Comparison of ENCODE assay signal across 21 mouse cellular contexts in the genomic region with DNA sequence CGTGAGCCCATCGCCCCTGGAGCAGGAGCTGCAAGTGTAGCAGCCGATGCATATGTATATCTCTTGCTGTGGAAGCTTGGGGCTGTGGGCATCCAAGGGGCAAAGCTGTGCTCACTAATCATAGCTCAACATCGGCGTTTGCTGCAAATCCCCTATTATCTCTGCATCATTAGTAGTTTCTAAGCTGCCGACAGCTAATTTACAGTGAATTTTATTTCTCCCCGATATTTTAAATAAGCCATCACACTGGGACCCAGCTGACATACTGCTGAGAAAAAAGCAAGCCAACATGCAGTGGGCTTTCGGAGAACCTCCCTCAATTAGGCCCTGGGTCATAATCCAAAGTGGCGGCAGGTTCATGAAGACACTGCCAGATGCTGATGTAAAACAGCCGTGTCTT.
DNase-seq lines count a peak whose midpoint lies in the region; ATAC-seq lines count a peak whose summit lies in the region.
"Had no signal": no experiment of that assay in that cellular context is flagged by ENCODE, and none has a peak within 500 bp of the region (broad histone marks: within the 10 kb centered on the region; RNA-seq: fewer than 3 reads in every experiment).

No protein-coding gene starts in this region.

- peak overlapping the region; percentile 29; the same call in 1 of the 2 replicates for H3K27ac ChIP-seq in forebrain, embryonic 15.5 days (replicated peaks)
- H3K27ac ChIP-seq in forebrain, embryonic 16.5 days (ENCODE audit: low read length), result no peak overlapping the region
- H3K27ac ChIP-seq in midbrain, embryonic 13.5 days, result peak overlapping the region; percentile 40
- no peak overlapping the region for H3K27ac ChIP-seq in midbrain, embryonic 11.5 days (ENCODE audit: low read depth, low read length)
- H3K27ac ChIP-seq: embryonic facial prominence, embryonic 10.5 days; heart, adult 2 months; heart, embryonic 15.5 days; hindbrain, embryonic 12.5 days; intestine, embryonic 15.5 days had no signal

- WGBS in forebrain, embryonic 15.5 days, result 23% methylated on average over 10 of the region's 10 CpGs
- 27% methylated on average over 10 of the region's 10 CpGs for WGBS in forebrain, embryonic 16.5 days
- 54% methylated on average over 10 of the region's 10 CpGs for WGBS in midbrain, embryonic 13.5 days
- 81% methylated on average over 10 of the region's 10 CpGs for WGBS in midbrain, embryonic 11.5 days

- H3K9me3 ChIP-seq in forebrain, embryonic 15.5 days, result no peaks in the 10 kb centered on the region
- no peaks in the 10 kb centered on the region for H3K9me3 ChIP-seq in forebrain, embryonic 16.5 days (ENCODE audit: control insufficient read depth, low read length)
- H3K9me3 ChIP-seq in midbrain, embryonic 13.5 days, result no peaks in the 10 kb centered on the region
- H3K9me3 ChIP-seq in midbrain, embryonic 11.5 days (ENCODE audit: control insufficient read depth, low read length), result no peaks in the 10 kb centered on the region
- H3K9me3 ChIP-seq: embryonic facial prominence, embryonic 10.5 days; heart, embryonic 15.5 days; hindbrain, embryonic 12.5 days; intestine, embryonic 15.5 days had no signal

- H3K36me3 ChIP-seq in forebrain, embryonic 15.5 days, result no peaks in the 10 kb centered on the region
- H3K36me3 ChIP-seq in forebrain, embryonic 16.5 days (ENCODE audit: control insufficient read depth, insufficient read depth), result no peaks in the 10 kb centered on the region
- H3K36me3 ChIP-seq in midbrain, embryonic 13.5 days, result no peaks in the 10 kb centered on the region
- no peaks in the 10 kb centered on the region for H3K36me3 ChIP-seq in midbrain, embryonic 11.5 days (ENCODE audit: control insufficient read depth, insufficient read depth, low read length)
- H3K36me3 ChIP-seq: embryonic facial prominence, embryonic 10.5 days; heart, embryonic 15.5 days; hindbrain, embryonic 12.5 days; intestine, embryonic 15.5 days had no signal

- no peak overlapping the region for H3K4me3 ChIP-seq in forebrain, embryonic 15.5 days
- H3K4me3 ChIP-seq in forebrain, embryonic 16.5 days (replicated peaks; ENCODE audit: low read length), result no peak overlapping the region
- H3K4me3 ChIP-seq in midbrain, embryonic 13.5 days (replicated peaks), result no peak overlapping the region
- no peak overlapping the region for H3K4me3 ChIP-seq in midbrain, embryonic 11.5 days (ENCODE audit: low read depth, low read length)
- H3K4me3 ChIP-seq: embryonic facial prominence, embryonic 10.5 days; heart, adult 2 months; heart, embryonic 15.5 days; hindbrain, embryonic 12.5 days; intestine, embryonic 15.5 days had no signal

- H3K4me2 ChIP-seq in forebrain, embryonic 15.5 days (replicated peaks), result no peak overlapping the region
- H3K4me2 ChIP-seq in forebrain, embryonic 16.5 days (ENCODE audit: low read length), result no peak overlapping the region
- H3K4me2 ChIP-seq in midbrain, embryonic 13.5 days (replicated peaks), result no peak overlapping the region
- no peak overlapping the region for H3K4me2 ChIP-seq in midbrain, embryonic 11.5 days
- H3K4me2 ChIP-seq: heart, embryonic 11.5 days; heart, embryonic 15.5 days; hindbrain, embryonic 12.5 days; intestine, embryonic 15.5 days had no signal

- DNase-seq in midbrain, embryonic 11.5 days (ENCODE audit: low spot score, missing footprints), result no peak
- DNase-seq in retina, postnatal 1 day, result peak; percentile 43
- DNase-seq in retina, embryonic 14.5 days (ENCODE audit: low spot score), result no peak
- peak; percentile 11 for DNase-seq in retina, postnatal 7 days (ENCODE audit: low read depth, low spot score)
- DNase-seq in gastrocnemius, postnatal 4 days (ENCODE audit: low spot score in 2 of 2), result no peak
- DNase-seq: adrenal gland, postnatal 14 days; cerebellum, adult 2 months; cerebellum, postnatal 10 days; gastrocnemius, postnatal 36 days; heart, adult 2 months; heart, postnatal 14 days had no signal

- H3K4me1 ChIP-seq in forebrain, embryonic 15.5 days, result peaks cover 39% of the 10 kb centered on the region
- H3K4me1 ChIP-seq in forebrain, embryonic 16.5 days (replicated peaks; ENCODE audit: control insufficient read depth, insufficient read depth, low read length), result peaks cover 27% of the 10 kb centered on the region
- H3K4me1 ChIP-seq in midbrain, embryonic 13.5 days (replicated peaks), result peaks cover 24% of the 10 kb centered on the region
- no peaks in the 10 kb centered on the region for H3K4me1 ChIP-seq in midbrain, embryonic 11.5 days (ENCODE audit: control insufficient read depth, insufficient read depth, low read length)

- H3K9ac ChIP-seq in forebrain, embryonic 15.5 days (replicated peaks), result no peak overlapping the region
- no peak overlapping the region for H3K9ac ChIP-seq in forebrain, embryonic 16.5 days (replicated peaks; ENCODE audit: low read depth, low read length)
- no peak overlapping the region for H3K9ac ChIP-seq in midbrain, embryonic 13.5 days (replicated peaks)
- no peak overlapping the region for H3K9ac ChIP-seq in midbrain, embryonic 11.5 days (ENCODE audit: low read length)
- H3K9ac ChIP-seq: heart, embryonic 15.5 days; hindbrain, embryonic 12.5 days; intestine, embryonic 15.5 days had no signal

- ATAC-seq in forebrain, embryonic 15.5 days (replicated peaks), result no peak
- no peak for ATAC-seq in forebrain, embryonic 16.5 days
- no peak for ATAC-seq in midbrain, embryonic 13.5 days
- ATAC-seq in midbrain, embryonic 11.5 days (ENCODE audit: low FRiP score), result no peak
- ATAC-seq: activated CD4-positive, CD25-positive, alpha-beta regulatory T cell, adult 4 months; intestine, embryonic 15.5 days; Patski had no signal

- H3K27me3 ChIP-seq in forebrain, embryonic 15.5 days, result no peaks in the 10 kb centered on the region
- H3K27me3 ChIP-seq in forebrain, embryonic 16.5 days (replicated peaks; ENCODE audit: control insufficient read depth, insufficient read depth, low read length), result no peaks in the 10 kb centered on the region
- H3K27me3 ChIP-seq in midbrain, embryonic 13.5 days, result no peaks in the 10 kb centered on the region
- H3K27me3 ChIP-seq in midbrain, embryonic 11.5 days (ENCODE audit: control insufficient read depth, insufficient read depth, low read length), result no peaks in the 10 kb centered on the region
- H3K27me3 ChIP-seq: heart, embryonic 15.5 days; hindbrain, embryonic 12.5 days; intestine, embryonic 15.5 days; Patski had no signal

Comparison
In these comparisons a context has a peak if more than half of its experiments do, and no peak if none do; other contexts are left out.
1. H3K27ac ChIP-seq: peak in forebrain, embryonic 15.5 days (single experiment) and midbrain, embryonic 13.5 days (single experiment); none in forebrain, embryonic 16.5 days (single experiment) and midbrain, embryonic 11.5 days (single experiment).
2. DNase-seq: peak in retina, postnatal 1 day (single experiment) and retina, postnatal 7 days (single experiment); none in midbrain, embryonic 11.5 days (single experiment), retina, embryonic 14.5 days (single experiment) and gastrocnemius, postnatal 4 days (0 of 2).